Mouse (Mus musculus) adrenal gland, postnatal 36 days (tissue): ENCODE measurements around the gene Entr1. TPM values are rescaled to one million over a fixed set of nuclear protein-coding genes. Genes with fewer than 3 reads are reported as not detected.
"Not testable (repeated sequence)": the region's sequence is repeated elsewhere in the genome, so short reads cannot be mapped to it uniquely, and the experiment has no call there.

Source experiments
- DNase-seq, 2 experiments: peaks; one replicate each; pipeline ENCODE4 v3.0.0; 2021; ENCODE audit warnings: mixed read lengths in 1 of 2
- total RNA-seq, 2 experiments: library from RNA; stranded (reverse); gene quantifications; 2 replicates each; pipeline ENCODE4 v1.2.3; 2021

Entr1 gene
- total RNA-seq, 2 experiments from 2014 or later, result 97.9 to 102 TPM

- peak; percentile 24 to 53 for DNase-seq
Measured at GRCm38 (mm10) chr2:26388682-26389153, 398 bp downstream of the Entr1 start.

DNA sequence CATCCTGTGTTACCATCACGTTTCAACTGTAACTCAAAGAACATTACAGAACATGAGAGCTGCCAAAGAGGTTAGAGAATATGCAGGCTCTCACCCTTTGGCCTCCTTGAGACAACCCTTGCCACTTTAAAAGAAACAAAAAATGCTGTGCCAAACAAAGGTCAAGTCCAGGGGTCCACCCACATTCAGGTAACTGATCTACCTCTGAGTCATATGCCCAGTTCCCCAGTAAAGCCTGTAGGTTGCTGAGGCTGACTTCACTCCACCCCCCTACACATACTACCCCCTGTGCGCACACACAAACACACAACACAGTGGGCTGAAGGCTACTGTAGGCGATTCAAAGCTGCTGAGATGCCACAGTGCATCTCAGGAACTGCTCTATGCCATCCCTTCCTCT lies 1.4 kb downstream of the Entr1 start:
- no peak for DNase-seq

DNA sequence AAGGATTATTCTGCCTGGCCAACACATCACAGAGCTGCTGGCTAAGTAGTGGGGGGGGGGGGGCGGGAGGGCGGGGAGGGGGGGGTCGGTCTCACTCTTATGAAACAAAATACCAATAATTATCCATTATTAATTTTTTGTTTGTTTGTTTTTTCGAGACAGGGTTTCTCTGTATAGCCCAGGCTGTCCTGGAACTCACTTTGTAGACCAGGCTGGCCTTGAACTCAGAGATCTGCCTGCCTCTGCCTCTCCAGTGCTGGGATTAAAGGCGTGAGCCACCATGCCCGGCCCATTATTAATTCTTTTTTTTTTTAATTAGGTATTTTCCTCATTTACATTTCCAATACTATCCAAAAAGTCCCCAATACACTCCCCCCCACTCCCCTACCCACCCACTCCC lies 8.2 kb downstream of the Entr1 start:
- not testable (repeated sequence) for DNase-seq

- DNase-seq, result peak; percentile 92 to 94
Measured at GRCm38 (mm10) chr2:26380131-26380771, 8.9 kb downstream of the Entr1 start, which contains the start of gene Snapc4. Snapc4 (minus strand) TSS chr2:26380653.

DNA sequence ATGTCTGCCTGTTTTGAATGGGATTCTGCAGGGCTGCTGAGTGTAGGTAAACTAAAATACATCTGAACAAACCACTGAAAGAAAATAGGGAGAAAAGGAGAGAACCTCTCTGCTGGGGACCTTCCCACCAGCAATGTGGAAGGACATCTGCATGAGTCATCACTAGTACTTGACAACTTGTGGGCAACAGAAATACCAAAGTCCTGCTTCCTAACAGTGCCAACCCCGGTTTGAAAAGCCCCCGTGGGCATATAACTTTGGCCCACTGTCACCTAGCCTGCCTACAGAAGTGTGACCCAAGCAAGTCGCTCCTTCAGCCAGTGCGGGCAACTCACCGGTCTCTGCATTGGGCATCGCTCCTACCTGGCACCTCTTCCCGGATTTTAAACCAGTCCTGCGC lies 16.7 kb downstream of the Entr1 start:
- DNase-seq, result no peak

DNA sequence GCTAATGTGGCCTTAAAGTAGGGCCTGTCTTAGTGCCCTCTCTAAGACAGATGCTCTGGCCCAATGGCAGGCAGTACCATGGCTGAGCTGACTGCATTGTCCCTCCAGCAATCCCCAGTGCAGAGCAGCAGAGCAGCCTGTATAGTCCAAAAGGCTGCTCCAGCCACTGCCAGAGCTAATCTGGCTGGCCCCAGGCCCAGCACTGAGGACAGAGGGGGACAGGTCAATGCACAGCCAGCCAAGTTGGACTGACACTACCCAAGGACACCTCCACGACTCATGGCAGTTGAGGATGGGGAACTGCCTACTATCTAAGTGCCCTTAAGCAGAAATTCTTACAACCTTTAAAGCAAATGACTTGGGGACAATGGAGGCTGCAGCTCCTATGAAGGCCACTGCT lies 20.5 kb downstream of the Entr1 start:
- peak in 1 of 2 experiments; percentile 38 for DNase-seq

DNA sequence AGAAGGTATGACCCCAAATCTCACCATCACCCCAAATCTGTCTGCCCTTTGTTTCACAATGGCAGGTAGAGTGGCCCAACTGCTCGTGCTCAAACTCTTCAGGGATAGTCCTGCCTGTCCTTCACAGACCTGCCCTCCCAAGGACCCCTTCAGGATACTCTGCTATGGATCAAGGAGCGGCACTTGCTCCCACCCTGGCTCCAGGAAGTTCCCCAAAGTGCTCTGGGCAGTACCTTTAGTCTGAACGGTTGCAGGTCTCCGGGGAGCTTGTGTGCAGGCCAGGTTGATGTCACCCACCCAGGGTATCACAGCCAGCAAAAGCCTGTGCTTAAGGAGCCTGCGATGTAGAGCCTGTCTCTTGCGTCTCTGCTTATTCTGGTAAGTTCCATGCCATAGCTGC lies 21.2 kb downstream of the Entr1 start:
- DNase-seq, result no peak

DNA sequence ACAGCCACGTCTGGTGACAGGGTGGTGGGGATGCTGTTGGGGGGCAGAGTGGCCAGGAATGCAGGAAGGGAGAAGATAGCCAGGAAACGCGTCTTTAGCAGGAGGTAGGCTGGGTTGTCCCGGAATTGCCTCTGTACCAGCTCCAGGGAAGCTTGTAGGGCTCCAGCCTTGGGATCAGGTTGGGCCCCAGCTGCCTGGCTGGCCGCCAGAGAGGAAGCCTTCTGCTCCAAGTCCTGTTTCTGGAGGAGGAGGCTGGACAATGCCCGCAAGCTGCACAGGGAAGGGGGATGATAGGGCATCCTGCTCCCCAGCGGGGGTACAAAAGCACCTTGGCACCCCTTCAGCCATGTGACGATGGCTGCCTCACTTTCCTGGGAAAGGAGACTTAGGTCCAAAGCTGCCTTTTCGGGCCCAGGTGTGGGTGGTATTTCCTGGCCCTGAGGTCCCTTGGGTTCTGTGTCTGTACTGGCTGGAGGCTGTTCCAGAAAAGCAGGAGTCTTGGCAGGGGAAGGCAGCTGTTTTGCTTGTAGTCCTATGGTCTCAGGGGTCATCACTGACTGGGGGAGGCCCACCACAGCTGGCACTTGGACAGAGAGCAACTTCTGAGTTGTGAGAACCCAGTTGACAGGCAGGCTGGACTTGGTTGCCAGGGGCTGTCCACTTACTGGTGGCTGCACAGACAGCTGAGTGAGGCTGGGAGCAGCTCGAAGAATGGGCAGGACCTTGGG lies 24.2 kb downstream of the Entr1 start:
- peak; percentile 84 to 88 for DNase-seq

GRCm38 (mm10) chr2:26363481-26363880 lies 25.6 kb downstream of the Entr1 start:
- no peak for DNase-seq

GRCm38 (mm10) chr2:26362991-26363390 lies 26.1 kb downstream of the Entr1 start:
- DNase-seq, result no peak

DNA sequence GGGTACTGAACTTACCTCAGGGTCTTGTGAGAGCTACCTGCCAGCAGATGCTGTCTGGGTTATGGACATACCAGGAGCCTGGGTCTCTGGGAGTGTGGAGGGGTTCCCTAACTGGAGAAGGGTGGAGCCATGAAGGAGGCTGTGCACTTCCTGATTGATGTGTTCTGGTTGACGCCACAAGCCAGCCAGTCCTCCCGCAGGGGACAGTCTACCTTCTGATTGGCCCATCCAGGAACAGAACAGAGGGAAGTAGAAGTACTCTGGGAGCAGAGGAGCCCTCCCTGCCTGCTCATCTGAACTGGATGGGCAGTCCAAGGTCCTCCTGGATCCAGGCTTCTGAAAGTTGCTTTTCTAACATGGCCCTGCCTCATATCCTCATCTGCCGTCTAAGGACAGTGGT lies 28.3 kb downstream of the Entr1 start, which contains the start of gene Card9:
Gene Card9, minus strand, starts transcription at position 147 of the 400 bp plus-strand sequence.
- DNase-seq, result no peak

GRCm38 (mm10) chr2:26359983-26360382 lies 29.1 kb downstream of the Entr1 start:
- peak in 1 of 2 experiments; percentile 39 for DNase-seq

DNA sequence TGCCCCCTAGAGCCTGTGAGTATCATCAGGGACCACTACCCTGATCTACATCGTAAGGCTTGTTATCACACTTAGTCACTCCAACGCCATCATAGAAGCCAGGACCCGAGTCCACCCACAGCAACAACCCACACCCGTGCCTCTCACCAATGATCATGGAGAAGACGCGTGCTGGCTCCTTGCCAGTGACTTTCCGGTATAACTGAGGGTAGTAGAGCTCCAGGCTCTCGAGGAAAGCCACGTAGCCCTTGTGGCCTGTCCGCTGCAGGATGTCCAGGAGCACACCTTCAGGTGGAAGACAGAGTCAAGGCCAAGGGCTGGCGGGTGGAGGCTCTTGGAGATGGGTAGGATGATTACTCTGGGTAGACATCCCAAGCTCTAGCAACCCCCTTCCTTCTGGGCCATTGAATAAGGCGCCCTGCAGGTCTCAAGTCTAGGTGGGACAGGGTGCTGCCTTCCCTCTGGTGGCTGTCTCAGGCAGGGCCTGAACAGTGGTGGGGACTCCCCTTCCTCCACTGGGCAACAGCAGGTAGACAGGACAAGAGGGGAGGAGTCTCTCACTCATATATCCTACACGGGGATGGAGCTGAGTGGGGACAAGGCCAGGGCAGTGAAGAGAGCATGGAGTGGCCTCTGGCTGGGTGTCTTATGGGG lies 30.3 kb downstream of the Entr1 start:
- no peak for DNase-seq

GRCm38 (mm10) chr2:26357484-26357883 lies 31.6 kb downstream of the Entr1 start:
- DNase-seq, result peak in 1 of 2 experiments; percentile 31

DNA sequence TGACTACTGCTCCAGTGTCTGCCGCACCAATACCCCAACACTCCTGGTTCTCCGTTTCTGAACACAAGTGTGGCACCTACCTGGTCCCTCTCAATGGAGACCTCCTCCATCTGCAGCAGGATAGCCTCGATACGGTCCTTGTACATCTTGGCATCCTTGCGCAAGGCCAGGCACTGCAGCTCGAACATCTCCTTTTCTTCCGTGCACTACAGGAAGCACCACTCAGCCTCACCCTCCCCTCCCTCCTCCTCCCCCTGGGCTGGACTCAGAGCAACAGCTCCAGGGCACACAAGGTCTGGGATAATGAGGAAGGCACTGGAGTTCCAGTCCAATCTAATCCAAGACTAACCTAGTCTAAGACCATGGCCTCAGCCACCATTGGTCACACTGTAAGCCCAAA lies 32.4 kb downstream of the Entr1 start:
- no peak for DNase-seq

DNA sequence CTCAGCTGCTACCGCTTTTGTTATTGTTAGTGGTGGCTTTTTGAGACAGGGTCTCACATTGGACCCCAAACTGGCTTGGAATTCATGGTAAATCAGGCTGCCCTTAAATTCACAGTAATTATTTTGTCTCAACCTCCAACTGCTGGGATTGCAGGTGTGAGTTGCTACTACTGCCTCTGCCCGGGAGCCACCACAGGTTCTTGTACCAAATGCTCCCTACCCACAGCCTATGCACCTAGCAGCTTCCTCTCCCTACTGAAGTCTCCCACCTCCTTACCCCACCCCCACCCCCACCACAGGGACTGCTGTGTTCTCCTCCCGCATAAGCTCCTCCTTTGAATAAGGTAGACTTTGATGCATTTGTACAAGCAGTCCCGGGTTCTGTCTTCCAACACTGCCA lies 32.9 kb downstream of the Entr1 start:
- DNase-seq, result no peak

DNA sequence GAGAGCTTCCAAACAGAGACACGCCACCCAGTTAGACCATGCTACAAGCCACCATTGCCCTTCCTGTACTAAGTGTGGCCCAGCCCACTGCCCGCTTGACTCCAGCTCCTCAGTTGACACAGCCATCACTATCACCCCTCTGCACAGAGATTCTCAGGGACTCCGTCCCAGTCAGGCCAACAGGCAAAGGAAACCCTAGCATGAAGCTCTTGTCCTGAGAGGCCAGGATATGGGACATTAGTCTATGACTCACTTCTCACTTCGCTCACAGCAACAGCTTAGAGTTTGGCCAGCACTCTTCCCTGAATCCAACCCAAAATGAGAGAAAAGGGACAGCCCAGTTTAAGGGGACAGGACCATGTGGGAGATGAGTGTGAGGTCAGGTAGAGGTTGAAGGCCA lies 34.7 kb downstream of the Entr1 start:
- DNase-seq, result no peak

- DNase-seq, result no peak
Measured at GRCm38 (mm10) chr2:26353066-26353980, 35.8 kb downstream of the Entr1 start.

- DNase-seq, result peak; percentile 37 to 45
Measured at GRCm38 (mm10) chr2:26352291-26352910, 36.7 kb downstream of the Entr1 start.

- DNase-seq, result peak; percentile 95 to 96
Measured at GRCm38 (mm10) chr2:26351358-26352290, 37.5 kb downstream of the Entr1 start, which contains the start of gene Dnlz. Dnlz (minus strand) TSS chr2:26352110.
